9 mouse cellular contexts compared by ENCODE assay signal in the genomic region with DNA sequence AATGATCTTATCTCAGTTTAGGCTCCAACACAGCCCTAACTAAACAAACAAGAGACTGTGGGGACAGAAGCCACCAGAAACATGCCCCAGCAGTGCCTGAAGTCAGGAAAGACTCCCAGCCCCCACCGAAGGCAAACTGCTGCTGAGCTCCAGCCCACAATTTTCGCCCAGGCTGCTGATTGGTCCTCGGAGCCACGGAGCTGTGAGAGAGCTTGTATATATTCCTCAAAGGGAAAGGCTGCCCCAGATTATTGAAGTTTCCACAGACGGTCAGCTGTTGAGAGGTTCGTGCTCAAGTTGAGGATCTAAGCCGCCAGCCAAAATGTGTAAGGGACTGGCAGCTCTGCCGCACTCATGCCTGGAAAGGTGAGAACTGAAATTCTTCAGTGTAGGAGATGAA. TPM values are rescaled to one million over a fixed set of nuclear protein-coding genes. Genes with fewer than 3 reads are reported as not detected.
DNase-seq lines count a peak whose midpoint lies in the region; ATAC-seq and TF ChIP-seq lines count a peak whose summit lies in the region.
"Had no signal": no experiment of that assay in that cellular context is flagged by ENCODE, and none has a peak within 500 bp of the region (broad histone marks: within the 10 kb centered on the region; RNA-seq: fewer than 3 reads in every experiment).

TSS of gene Rgs5 (plus strand) at position 246 of the 400 bp plus-strand sequence.

- no peaks in the 10 kb centered on the region for H3K9me3 ChIP-seq in intestine, embryonic 16.5 days (ENCODE audit: control insufficient read depth, low read length)
- no peaks in the 10 kb centered on the region for H3K9me3 ChIP-seq in limb, embryonic 13.5 days
- no peaks in the 10 kb centered on the region for H3K9me3 ChIP-seq in midbrain, postnatal 0 days (ENCODE audit: low read length)

- peak; percentile 67 for ATAC-seq in intestine, embryonic 16.5 days
- ATAC-seq in limb, embryonic 13.5 days (ENCODE audit: low FRiP score, low read depth) = peak; percentile 78
- peak; percentile 13; the same call in 1 of the 2 replicates for ATAC-seq in midbrain, postnatal 0 days (ENCODE audit: low FRiP score)

- peak within 1 kb of the TSS; percentile 48 for H3K9ac ChIP-seq in intestine, embryonic 16.5 days (ENCODE audit: low read depth, low read length)
- H3K9ac ChIP-seq in limb, embryonic 13.5 days = no peak within 1 kb of the TSS
- H3K9ac ChIP-seq in midbrain, postnatal 0 days (replicated peaks; ENCODE audit: low read length, poor library complexity, severe bottlenecking) = no peak within 1 kb of the TSS

- H3K4me3 ChIP-seq in intestine, embryonic 16.5 days (ENCODE audit: low read length) = peak within 1 kb of the TSS; percentile 37
- H3K4me3 ChIP-seq in limb, embryonic 13.5 days = peak within 1 kb of the TSS; percentile 20
- H3K4me3 ChIP-seq in midbrain, postnatal 0 days (ENCODE audit: low read depth, low read length) = no peak within 1 kb of the TSS

- WGBS in intestine, embryonic 16.5 days = 8% methylated on average over 8 of the region's 8 CpGs
- WGBS in limb, embryonic 13.5 days = 3% methylated on average over 8 of the region's 8 CpGs
- 24% methylated on average over 8 of the region's 8 CpGs for WGBS in midbrain, postnatal 0 days

- peak within 1 kb of the TSS; percentile 32 for H3K4me2 ChIP-seq in intestine, embryonic 16.5 days (ENCODE audit: low read depth, low read length)
- peak within 1 kb of the TSS; percentile 56 for H3K4me2 ChIP-seq in limb, embryonic 13.5 days (replicated peaks)
- H3K4me2 ChIP-seq in midbrain, postnatal 0 days (ENCODE audit: low read depth, low read length, poor library complexity, severe bottlenecking) = 0 out of 2 replicates have a peak within 1 kb of the TSS, but pooled peaks have one; percentile 6

- peaks cover 15% of the 10 kb centered on the region; the same call in 1 of the 2 replicates for H3K4me1 ChIP-seq in intestine, embryonic 16.5 days (ENCODE audit: control insufficient read depth, insufficient read depth, low read length)
- H3K4me1 ChIP-seq in limb, embryonic 13.5 days = peaks cover 15% of the 10 kb centered on the region
- H3K4me1 ChIP-seq in midbrain, postnatal 0 days (ENCODE audit: insufficient read depth, low read length) = no peaks in the 10 kb centered on the region; the same call in 1 of the 2 replicates

- DNase-seq in urinary bladder, adult 18-20 months (ENCODE audit: low spot score in 2 of 2) = peak; percentile 39 to 46
- no peak for DNase-seq in urinary bladder, postnatal 10 days (ENCODE audit: low spot score)
- peak; percentile 97 for DNase-seq in heart, adult 11 months
- DNase-seq in midbrain, postnatal 0 days (ENCODE audit: low spot score) = peak; percentile 21
- DNase-seq in thymus, postnatal 25 days = no peak
- DNase-seq in spleen, postnatal 14 days (ENCODE audit: low spot score in 2 of 2) = no peak

- H3K27ac ChIP-seq in intestine, embryonic 16.5 days (ENCODE audit: low read length) = no peak within 1 kb of the TSS
- no peak within 1 kb of the TSS for H3K27ac ChIP-seq in limb, embryonic 13.5 days
- no peak within 1 kb of the TSS for H3K27ac ChIP-seq in midbrain, postnatal 0 days (ENCODE audit: low read depth, low read length)

- no peaks in the 10 kb centered on the region for H3K36me3 ChIP-seq in intestine, embryonic 16.5 days (ENCODE audit: control insufficient read depth, insufficient read depth, low read length)
- no peaks in the 10 kb centered on the region for H3K36me3 ChIP-seq in limb, embryonic 13.5 days
- no peaks in the 10 kb centered on the region for H3K36me3 ChIP-seq in midbrain, postnatal 0 days (ENCODE audit: insufficient read depth, low read length)

- no peaks in the 10 kb centered on the region for H3K27me3 ChIP-seq in intestine, embryonic 16.5 days (replicated peaks; ENCODE audit: control insufficient read depth, insufficient read depth, low read length)
- 0 out of 2 replicates have a peak, but pooled peaks cover 2% of the 10 kb centered on the region for H3K27me3 ChIP-seq in limb, embryonic 13.5 days
- no peaks in the 10 kb centered on the region for H3K27me3 ChIP-seq in midbrain, postnatal 0 days (ENCODE audit: insufficient read depth, low read length)

- TF ChIP-seq CTCF in midbrain, postnatal 0 days (IDR thresholded peaks at IDR 0.05) = no peak

RNA-seq across cellular contexts. Expression of gene Rgs5, which starts in this region (rescaled TPM):
- 9.6 and 10.0 TPM in 2 replicates for polyA plus RNA-seq in intestine, embryonic 16.5 days (2015; fragmentation: Nextera tagmentation; extraction: Ambion mirVana)
- polyA plus RNA-seq in limb, embryonic 13.5 days (2015; fragmentation: Nextera tagmentation; extraction: Ambion mirVana) = 1.7 and 1.8 TPM in 2 replicates
- total RNA-seq in midbrain, postnatal 0 days (2014; rRNA removed) = 47.8 and 57.0 TPM in 2 replicates
- polyA plus RNA-seq in midbrain, postnatal 0 days (2015; fragmentation: Nextera tagmentation; extraction: Ambion mirVana) = 14.4 and 14.9 TPM in 2 replicates
- total RNA-seq: CH12.LX had no signal

Comparison
In these comparisons a context has a peak if more than half of its experiments do, and no peak if none do; other contexts are left out.
1. DNase-seq: peak in urinary bladder, adult 18-20 months (2 of 2), heart, adult 11 months (single experiment) and midbrain, postnatal 0 days (single experiment); none in urinary bladder, postnatal 10 days (single experiment), thymus, postnatal 25 days (single experiment) and spleen, postnatal 14 days (0 of 2).
2. ATAC-seq: peak in every context shown above with its lines; median percentile 78 in limb, embryonic 13.5 days; 67 in intestine, embryonic 16.5 days; 13 in midbrain, postnatal 0 days.
3. H3K4me2 ChIP-seq: peak in every context shown above with its lines; median percentile 56 in limb, embryonic 13.5 days; 32 in intestine, embryonic 16.5 days; 6 in midbrain, postnatal 0 days.